Mouse (Mus musculus): ENCODE data around the gene Ttll10. TPM values are rescaled to one million over a fixed set of nuclear protein-coding genes. Genes with fewer than 3 reads are reported as not detected.

Gene Ttll10
- polyA plus RNA-seq, 1 experiment = 0.06 TPM

Other genes starting within 250 kb of the Ttll10 start
- 127 and 144 TPM in 2 replicates for gene Ccnl2, start 246.9 kb downstream of the Ttll10 start, polyA plus RNA-seq (2012; rRNA removed)
- gene Aurkaip1, start 228.1 kb downstream of the Ttll10 start, polyA plus RNA-seq (2012; rRNA removed) = 126 and 131 TPM in 2 replicates
- gene Mxra8, start 219.7 kb downstream of the Ttll10 start, polyA plus RNA-seq (2012; rRNA removed) = 19.0 and 19.3 TPM in 2 replicates
- gene Dvl1, start 212.0 kb downstream of the Ttll10 start, polyA plus RNA-seq (2012; rRNA removed) = 129 and 134 TPM in 2 replicates
- 0.36 and 0.38 TPM in 2 replicates for gene Tas1r3, start 196.1 kb downstream of the Ttll10 start, polyA plus RNA-seq (2012; rRNA removed)
- gene Cptp, start 190.0 kb downstream of the Ttll10 start, polyA plus RNA-seq (2012; rRNA removed) = 19.6 and 22.3 TPM in 2 replicates
- 36.9 and 41.1 TPM in 2 replicates for gene Ints11, start 189.9 kb downstream of the Ttll10 start, polyA plus RNA-seq (2012; rRNA removed)
- gene Pusl1, start 167.6 kb downstream of the Ttll10 start, polyA plus RNA-seq (2012; rRNA removed) = 86.6 and 87.9 TPM in 2 replicates
- gene Acap3, start 167.6 kb downstream of the Ttll10 start, polyA plus RNA-seq (2012; rRNA removed) = 101 and 109 TPM in 2 replicates
- gene Ube2j2, start 115.6 kb downstream of the Ttll10 start, polyA plus RNA-seq (2012; rRNA removed) = 69.5 and 70.8 TPM in 2 replicates
- 14.3 and 17.1 TPM in 2 replicates for gene C1qtnf12, start 97.1 kb downstream of the Ttll10 start, polyA plus RNA-seq (2012; rRNA removed)
- gene B3galt6, start 66.8 kb downstream of the Ttll10 start, polyA plus RNA-seq (2012; rRNA removed) = 9.7 and 10.6 TPM in 2 replicates
- gene Sdf4, start 66.5 kb downstream of the Ttll10 start, polyA plus RNA-seq (2012; rRNA removed) = 123 and 128 TPM in 2 replicates
- 3.6 and 5.9 TPM in 2 replicates for gene Tnfrsf4, start 45.6 kb downstream of the Ttll10 start, polyA plus RNA-seq (2012; rRNA removed)
- 0.22 and 0.27 TPM in 2 replicates for gene Tnfrsf18, start 33.2 kb downstream of the Ttll10 start, polyA plus RNA-seq (2012; rRNA removed)
- 34.8 and 38.7 TPM in 2 replicates for gene 9430015G10Rik, start 50.6 kb upstream of the Ttll10 start, polyA plus RNA-seq (2012; rRNA removed)
- 1.5 and 2.5 TPM in 2 replicates for gene Rnf223, start 71.1 kb upstream of the Ttll10 start, polyA plus RNA-seq (2012; rRNA removed)
- gene Agrn, start 138.1 kb upstream of the Ttll10 start, polyA plus RNA-seq (2012; rRNA removed) = 198 and 200 TPM in 2 replicates
- 8.9 and 10.4 TPM in 2 replicates for gene Isg15, start 141.4 kb upstream of the Ttll10 start, polyA plus RNA-seq (2012; rRNA removed)
- gene AW011738, start 143.9 kb upstream of the Ttll10 start, polyA plus RNA-seq (2012; rRNA removed) = 5.2 and 5.4 TPM in 2 replicates
- 0.92 and 0.96 TPM in 2 replicates for gene Perm1, start 156.5 kb upstream of the Ttll10 start, polyA plus RNA-seq (2012; rRNA removed)
- gene Plekhn1, start 175.4 kb upstream of the Ttll10 start, polyA plus RNA-seq (2012; rRNA removed) = 79.0 and 85.8 TPM in 2 replicates
- 93.4 and 96.7 TPM in 2 replicates for gene Noc2l, start 176.6 kb upstream of the Ttll10 start, polyA plus RNA-seq (2012; rRNA removed)
- 2.7 and 3.8 TPM in 2 replicates for gene Samd11, start 196.2 kb upstream of the Ttll10 start, polyA plus RNA-seq (2012; rRNA removed)

All from frontal cortex, adult 2 months (tissue).